Mouse (Mus musculus): ENCODE data around the gene Fgfr2. TPM values are rescaled to one million over a fixed set of nuclear protein-coding genes. Genes with fewer than 3 reads are reported as not detected.

Fgfr2 gene
- total and polyA plus RNA-seq, 2 experiments from 2014 or later = 12.1 to 32.6 TPM

DNA sequence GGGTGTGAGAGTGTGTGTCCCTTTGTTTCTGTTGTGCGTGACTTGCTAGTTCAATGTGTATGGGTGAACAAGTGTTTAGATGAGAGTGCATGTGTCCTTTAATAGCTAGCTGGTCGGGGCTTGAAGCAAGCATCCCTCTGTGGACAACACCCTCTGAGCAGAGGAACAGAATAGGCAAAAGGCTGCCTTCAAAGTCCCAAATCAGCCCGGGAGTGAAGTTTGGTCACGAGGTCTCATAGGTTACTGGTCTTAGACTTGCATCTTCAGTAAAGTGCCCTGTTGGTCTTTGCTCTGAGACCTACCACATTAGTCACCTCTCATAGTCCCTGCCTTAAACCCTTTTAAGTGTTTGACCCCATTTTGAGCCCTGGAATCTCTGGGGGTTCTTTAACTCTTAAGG is 1571.7 kb downstream of the Fgfr2 start:
- WGBS = 1% methylated on average over 4 of the region's 4 CpGs
- no peak for DNase-seq (ENCODE audit: low spot score)
- TF ChIP-seq CTCF (IDR thresholded peaks at IDR 0.05) = no peak

DNA sequence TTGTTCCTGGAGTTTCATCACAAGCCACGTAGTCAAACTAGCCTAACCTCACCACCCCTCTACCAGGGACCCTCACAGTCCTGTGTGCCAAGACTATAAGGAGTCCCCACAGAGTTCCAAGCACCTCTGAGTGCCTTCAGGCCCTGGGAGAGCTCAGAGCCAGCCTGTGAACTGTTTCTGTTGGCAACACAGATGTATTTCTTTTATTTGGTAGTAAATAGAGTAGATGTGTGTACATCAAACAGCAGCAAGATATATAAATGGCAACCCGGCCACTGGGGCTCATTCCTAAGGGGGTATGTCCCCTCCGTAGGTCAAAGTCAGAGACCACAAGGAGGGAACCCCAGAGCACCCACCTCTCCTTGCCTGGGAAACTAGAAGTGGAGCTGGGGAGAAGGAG is 1574.7 kb downstream of the Fgfr2 start, which contains the start of gene Hmx2:
Gene Hmx2, plus strand, starts transcription at position 301 of the 400 bp plus-strand sequence.
- Histone ChIP-seq H3K4me2 (ENCODE audit: low read depth, low read length, poor library complexity, severe bottlenecking) (no peak within 1 kb of the TSS), H3K36me3 (ENCODE audit: insufficient read depth, low read length) (no peaks in the 10 kb centered on the region), H3K9ac (replicated peaks; ENCODE audit: low read length, poor library complexity, severe bottlenecking) (no peak within 1 kb of the TSS), H3K27ac (ENCODE audit: low read depth, low read length) (no peak within 1 kb of the TSS), H3K4me3 (ENCODE audit: low read depth, low read length) (no peak within 1 kb of the TSS), H3K4me1 (ENCODE audit: insufficient read depth, low read length) (no peaks in the 10 kb centered on the region), H3K27me3 (ENCODE audit: insufficient read depth, low read length) (peaks cover 87% of the 10 kb centered on the region), H3K9me3 (ENCODE audit: low read length) (no peaks in the 10 kb centered on the region)
- 0% methylated on average over 3 of the region's 3 CpGs for WGBS
- no peak for TF ChIP-seq CTCF (IDR thresholded peaks at IDR 0.05)
- DNase-seq (ENCODE audit: low spot score) (no peak), ATAC-seq (ENCODE audit: low FRiP score) (no peak)

More for the DNA sequence above, 1571.7 kb downstream of the Fgfr2 start:
- Histone ChIP-seq H3K9ac (replicated peaks; ENCODE audit: low read length, poor library complexity, severe bottlenecking) (no peak overlapping the region), H3K27ac (ENCODE audit: low read depth, low read length) (no peak overlapping the region), H3K4me1 (ENCODE audit: insufficient read depth, low read length) (no peaks in the 10 kb centered on the region), H3K9me3 (ENCODE audit: low read length) (no peaks in the 10 kb centered on the region), H3K4me3 (ENCODE audit: low read depth, low read length) (no peak overlapping the region), H3K27me3 (ENCODE audit: insufficient read depth, low read length) (peaks cover 90% of the 10 kb centered on the region), H3K36me3 (ENCODE audit: insufficient read depth, low read length) (no peaks in the 10 kb centered on the region), H3K4me2 (ENCODE audit: low read depth, low read length, poor library complexity, severe bottlenecking) (no peak overlapping the region)
- ATAC-seq (ENCODE audit: low FRiP score) = no peak

DNA sequence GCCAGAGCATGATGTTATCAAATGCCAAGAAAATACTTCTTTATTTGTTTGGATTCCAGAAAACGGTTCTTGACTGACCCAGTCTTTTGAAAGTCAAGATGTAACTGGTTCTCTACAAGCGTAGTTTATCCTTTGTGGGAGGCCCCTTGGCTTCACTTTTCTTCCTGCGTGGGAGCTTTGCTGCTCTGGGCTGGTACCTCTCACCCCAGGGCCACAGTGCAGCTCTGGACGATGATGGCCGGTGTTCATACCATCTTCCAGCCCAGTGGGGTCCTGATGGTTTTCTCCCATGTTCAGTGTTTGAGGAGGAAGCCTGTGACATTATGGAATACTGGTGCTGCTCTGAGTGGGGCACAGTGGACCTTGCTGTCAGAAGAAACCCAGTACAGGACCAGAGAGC is 1575.7 kb downstream of the Fgfr2 start:
- peaks cover 81% of the 10 kb centered on the region for H3K27me3 ChIP-seq (ENCODE audit: insufficient read depth, low read length)
- WGBS = 3% methylated on average over 5 of the region's 5 CpGs
- H3K4me2 ChIP-seq (ENCODE audit: low read depth, low read length, poor library complexity, severe bottlenecking) = no peak overlapping the region
- no peaks in the 10 kb centered on the region for H3K4me1 ChIP-seq (ENCODE audit: insufficient read depth, low read length)
- no peak overlapping the region for H3K9ac ChIP-seq (replicated peaks; ENCODE audit: low read length, poor library complexity, severe bottlenecking)
- DNase-seq (ENCODE audit: low spot score) = no peak
- no peak for TF ChIP-seq CTCF (IDR thresholded peaks at IDR 0.05)
- no peak for ATAC-seq (ENCODE audit: low FRiP score)
- H3K9me3 ChIP-seq (ENCODE audit: low read length) = no peaks in the 10 kb centered on the region
- H3K27ac ChIP-seq (ENCODE audit: low read depth, low read length) = no peak overlapping the region
- no peaks in the 10 kb centered on the region for H3K36me3 ChIP-seq (ENCODE audit: insufficient read depth, low read length)
- no peak overlapping the region for H3K4me3 ChIP-seq (ENCODE audit: low read depth, low read length)

DNA sequence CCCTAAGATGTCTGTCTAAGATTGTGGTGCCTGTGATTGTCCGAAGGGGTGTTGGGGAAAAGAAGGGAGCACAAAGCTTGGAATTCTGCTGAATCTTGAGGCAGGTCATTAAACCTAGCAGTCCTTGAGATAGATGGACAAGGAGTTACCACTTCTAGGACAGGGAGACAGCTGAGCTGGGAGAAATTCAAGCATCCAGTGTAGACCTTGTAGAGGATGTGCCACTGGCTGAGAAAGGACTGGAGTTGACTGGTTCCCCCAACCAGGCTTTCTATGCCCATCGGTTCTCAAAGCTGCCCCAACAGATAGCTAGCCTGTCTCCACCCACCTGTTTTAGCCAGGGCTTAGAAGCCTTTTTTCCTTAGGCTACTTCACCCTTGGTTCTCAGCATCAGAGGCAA is 1576.7 kb downstream of the Fgfr2 start:
- H3K4me3 ChIP-seq (ENCODE audit: low read depth, low read length) = no peak overlapping the region
- H3K27me3 ChIP-seq (ENCODE audit: insufficient read depth, low read length) = peaks cover 80% of the 10 kb centered on the region
- no peak overlapping the region for H3K9ac ChIP-seq (replicated peaks; ENCODE audit: low read length, poor library complexity, severe bottlenecking)
- no peak for ATAC-seq (ENCODE audit: low FRiP score)
- no peak overlapping the region for H3K4me2 ChIP-seq (ENCODE audit: low read depth, low read length, poor library complexity, severe bottlenecking)
- no peak overlapping the region for H3K27ac ChIP-seq (ENCODE audit: low read depth, low read length)
- 0% methylated on average over 2 of the region's 2 CpGs for WGBS
- H3K4me1 ChIP-seq (ENCODE audit: insufficient read depth, low read length) = no peaks in the 10 kb centered on the region
- DNase-seq (ENCODE audit: low spot score) = no peak
- no peak for TF ChIP-seq CTCF (IDR thresholded peaks at IDR 0.05)
- no peaks in the 10 kb centered on the region for H3K36me3 ChIP-seq (ENCODE audit: insufficient read depth, low read length)
- H3K9me3 ChIP-seq (ENCODE audit: low read length) = no peaks in the 10 kb centered on the region

DNA sequence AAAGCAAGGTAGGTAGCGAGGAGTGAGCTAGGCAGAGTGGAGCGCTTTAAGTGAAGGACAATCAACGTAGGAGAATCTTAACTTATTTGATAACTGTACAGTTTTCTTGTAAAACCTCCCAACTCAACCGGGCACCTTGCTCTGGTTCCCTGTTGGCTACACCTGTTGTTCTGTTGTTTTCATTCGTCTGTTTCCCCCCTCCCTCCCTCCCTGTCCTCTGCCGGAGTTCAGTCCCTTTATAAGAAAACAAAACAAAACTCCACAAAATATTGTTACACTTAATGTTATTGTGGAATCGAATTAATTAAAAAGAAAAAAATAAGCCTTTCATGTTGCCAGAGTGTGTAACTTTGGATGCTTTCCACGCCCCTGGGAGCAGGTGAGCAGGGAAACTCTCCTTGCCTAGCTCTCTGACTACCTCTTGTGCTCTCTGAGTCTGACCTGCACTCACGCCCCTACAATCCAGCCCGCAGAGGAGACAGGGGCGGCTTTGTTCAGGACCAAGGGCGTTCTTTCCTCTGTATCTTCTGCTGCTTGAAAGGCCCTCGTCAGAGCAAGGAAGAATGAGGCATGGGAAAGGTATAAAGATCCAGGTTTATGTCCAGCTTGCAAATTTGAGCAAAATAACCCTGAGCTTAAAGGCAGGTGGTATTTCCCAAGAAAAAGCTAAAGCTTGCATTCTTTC is 1577.3 kb downstream of the Fgfr2 start:
- no peak for TF ChIP-seq CTCF (IDR thresholded peaks at IDR 0.05)
- Histone ChIP-seq H3K4me2 (ENCODE audit: low read depth, low read length, poor library complexity, severe bottlenecking) (no peak overlapping the region), H3K36me3 (ENCODE audit: insufficient read depth, low read length) (no peaks in the 10 kb centered on the region), H3K27ac (ENCODE audit: low read depth, low read length) (no peak overlapping the region), H3K9me3 (ENCODE audit: low read length) (no peaks in the 10 kb centered on the region), H3K9ac (replicated peaks; ENCODE audit: low read length, poor library complexity, severe bottlenecking) (no peak overlapping the region), H3K27me3 (ENCODE audit: insufficient read depth, low read length) (peaks cover 80% of the 10 kb centered on the region), H3K4me3 (ENCODE audit: low read depth, low read length) (no peak overlapping the region), H3K4me1 (ENCODE audit: insufficient read depth, low read length) (no peaks in the 10 kb centered on the region)
- ATAC-seq (ENCODE audit: low FRiP score) (no peak), DNase-seq (ENCODE audit: low spot score) (no peak)
- 3% methylated on average over 13 of the region's 13 CpGs for WGBS

DNA sequence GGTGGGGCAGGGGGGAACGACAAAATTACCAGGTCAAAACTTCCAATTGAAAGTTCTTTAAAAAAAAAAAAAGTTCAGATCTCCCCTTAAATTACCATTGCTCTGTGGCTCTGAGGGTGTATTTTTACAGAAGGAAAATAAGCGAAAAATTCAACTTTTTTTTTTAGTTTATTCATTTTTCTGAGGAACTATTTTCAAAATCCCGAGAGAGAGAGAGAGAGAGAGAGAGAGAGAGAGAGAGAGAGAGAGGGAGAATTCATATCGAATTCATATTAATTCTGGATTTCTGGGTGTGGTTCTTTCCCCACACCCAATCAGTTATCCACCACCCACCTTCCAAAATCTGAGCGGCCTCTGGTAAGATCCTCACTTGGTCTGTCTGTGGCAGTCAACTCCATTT is 1578.3 kb downstream of the Fgfr2 start:
- no peak overlapping the region for H3K4me3 ChIP-seq (ENCODE audit: low read depth, low read length)
- ATAC-seq (ENCODE audit: low FRiP score) (no peak), DNase-seq (ENCODE audit: low spot score) (no peak)
- no peak overlapping the region for H3K27ac ChIP-seq (ENCODE audit: low read depth, low read length)
- H3K4me2 ChIP-seq (ENCODE audit: low read depth, low read length, poor library complexity, severe bottlenecking) = no peak overlapping the region
- no peaks in the 10 kb centered on the region for H3K36me3 ChIP-seq (ENCODE audit: insufficient read depth, low read length)
- no peak overlapping the region for H3K9ac ChIP-seq (replicated peaks; ENCODE audit: low read length, poor library complexity, severe bottlenecking)
- H3K9me3 ChIP-seq (ENCODE audit: low read length) = no peaks in the 10 kb centered on the region
- TF ChIP-seq CTCF (IDR thresholded peaks at IDR 0.05) = no peak
- 1% methylated on average over 5 of the region's 5 CpGs for WGBS
- no peaks in the 10 kb centered on the region for H3K4me1 ChIP-seq (ENCODE audit: insufficient read depth, low read length)
- H3K27me3 ChIP-seq (ENCODE audit: insufficient read depth, low read length) = peaks cover 78% of the 10 kb centered on the region

Data from midbrain, postnatal 0 days (tissue).